8 mouse cellular contexts compared by ENCODE assay signal in genomic region chr2:45115211-45115610, GRCm38 (mm10). TPM values are rescaled to one million over a fixed set of nuclear protein-coding genes. Genes with fewer than 3 reads are reported as not detected.
DNase-seq lines count a peak whose midpoint lies in the region; ATAC-seq and TF ChIP-seq lines count a peak whose summit lies in the region.

No protein-coding gene starts in this region.

- H3K27me3 ChIP-seq in hindbrain, embryonic 16.5 days (replicated peaks; ENCODE audit: control insufficient read depth, insufficient read depth, low read length) = no peaks in the 10 kb centered on the region
- H3K27me3 ChIP-seq in neural tube, embryonic 12.5 days (replicated peaks) = no peaks in the 10 kb centered on the region

- no peak for ATAC-seq in hindbrain, embryonic 16.5 days
- no peak for ATAC-seq in neural tube, embryonic 12.5 days (ENCODE audit: low FRiP score, low read depth)

- H3K4me3 ChIP-seq in embryonic fibroblast, embryonic 13.5 days (ENCODE audit: insufficient read depth, low read length) = peak overlapping the region; percentile 58; the same call in 1 of the 2 replicates
- H3K4me3 ChIP-seq in hindbrain, embryonic 16.5 days (ENCODE audit: low read length) = peak overlapping the region; percentile 60; the same call in 1 of the 2 replicates
- no peak overlapping the region for H3K4me3 ChIP-seq in neural tube, embryonic 12.5 days

- H3K36me3 ChIP-seq in hindbrain, embryonic 16.5 days (ENCODE audit: control insufficient read depth, insufficient read depth, low read length) = no peaks in the 10 kb centered on the region
- H3K36me3 ChIP-seq in neural tube, embryonic 12.5 days = no peaks in the 10 kb centered on the region

- intact Hi-C loops in left cerebral cortex, postnatal 25 days (cut with DNase I) = loop anchor here (5.0 to 10.0 kb wide), 5 partner anchors 292 to 810 kb away; no protein-coding TSS in a partner anchor
- intact Hi-C loops in left cerebral cortex, postnatal 4 days (cut with DNase I) = loop anchor here (5.0 to 10.0 kb wide), 2 partner anchors 290 to 1327 kb away; no protein-coding TSS in a partner anchor

- H3K9ac ChIP-seq in hindbrain, embryonic 16.5 days (ENCODE audit: low read depth, low read length) = peak overlapping the region; percentile 71; the same call in 1 of the 2 replicates
- H3K9ac ChIP-seq in neural tube, embryonic 12.5 days = no peak overlapping the region

- WGBS in hindbrain, embryonic 16.5 days = 8% methylated on average over 6 of the region's 6 CpGs
- WGBS in neural tube, embryonic 12.5 days = 1% methylated on average over 6 of the region's 6 CpGs

- no peaks in the 10 kb centered on the region; the same call in 1 of the 2 replicates for H3K4me1 ChIP-seq in embryonic fibroblast, embryonic 13.5 days (ENCODE audit: control insufficient read depth, insufficient read depth, low read length)
- H3K4me1 ChIP-seq in hindbrain, embryonic 16.5 days (ENCODE audit: control insufficient read depth, insufficient read depth, low read depth, low read length) = peaks cover 7% of the 10 kb centered on the region; the same call in 1 of the 2 replicates
- H3K4me1 ChIP-seq in neural tube, embryonic 12.5 days = peaks cover 24% of the 10 kb centered on the region

- no peaks in the 10 kb centered on the region for H3K9me3 ChIP-seq in hindbrain, embryonic 16.5 days (ENCODE audit: control insufficient read depth, low read length)
- no peaks in the 10 kb centered on the region for H3K9me3 ChIP-seq in neural tube, embryonic 12.5 days

- DNase-seq in left cerebral cortex, postnatal 25 days (ENCODE audit: low spot score in 2 of 2) = peak; percentile 11 to 32
- no peak for DNase-seq in left cerebral cortex, postnatal 4 days
- DNase-seq in cerebellum, adult 11-12 months = no peak
- DNase-seq in thymus, postnatal 0 days (ENCODE audit: low spot score) = no peak
- no peak for DNase-seq in ovary, postnatal 10 days (ENCODE audit: low spot score)

- H3K27ac ChIP-seq in embryonic fibroblast, embryonic 13.5 days (ENCODE audit: insufficient read depth, low read length) = no peak overlapping the region
- H3K27ac ChIP-seq in hindbrain, embryonic 16.5 days (ENCODE audit: low read depth, low read length) = no peak overlapping the region
- no peak overlapping the region for H3K27ac ChIP-seq in neural tube, embryonic 12.5 days

- H3K4me2 ChIP-seq in hindbrain, embryonic 16.5 days (ENCODE audit: low read length) = peak overlapping the region; percentile 79
- H3K4me2 ChIP-seq in neural tube, embryonic 12.5 days (replicated peaks) = peak overlapping the region; percentile 73

- no peak for TF ChIP-seq CTCF in embryonic fibroblast, embryonic 13.5 days (IDR thresholded peaks at IDR 0.05; ENCODE audit: borderline replicate concordance, insufficient read depth, low read length)

- no peak for TF ChIP-seq POLR2A in embryonic fibroblast, embryonic 13.5 days (IDR thresholded peaks at IDR 0.05; ENCODE audit: low read depth, low read length)

RNA-seq across cellular contexts. Expression of gene Zeb2, which starts 2.0 kb away (rescaled TPM):
- 100 to 1,000 TPM; 184 TPM for total RNA-seq in left cerebral cortex, postnatal 25 days (2021)
- total RNA-seq in left cerebral cortex, postnatal 4 days (2021) = 100 to 1,000 TPM; 451 to 546 TPM
- 66.5 and 73.5 TPM in 2 replicates for polyA plus RNA-seq in embryonic fibroblast, embryonic 13.5 days (2011; ENCODE audit: insufficient read length, low read depth, missing spikeins)
- polyA plus RNA-seq in hindbrain, embryonic 16.5 days (2015; fragmentation: Nextera tagmentation; extraction: Ambion mirVana) = 30.3 and 36.8 TPM in 2 replicates
- polyA plus RNA-seq in neural tube, embryonic 12.5 days (2016; fragmentation: Nextera tagmentation; extraction: Ambion mirVana) = 55.6 and 58.7 TPM in 2 replicates
- polyA plus RNA-seq in thymus, postnatal 0 days (2015; fragmentation: Nextera tagmentation; extraction: Ambion mirVana) = 3.9 and 4.8 TPM in 2 replicates

Comparison
In these comparisons a context has a peak if more than half of its experiments do, and no peak if none do; other contexts are left out.
1. DNase-seq: peak in left cerebral cortex, postnatal 25 days (2 of 2); none in left cerebral cortex, postnatal 4 days (single experiment), cerebellum, adult 11-12 months (single experiment), thymus, postnatal 0 days (single experiment) and ovary, postnatal 10 days (single experiment).